Mouse (Mus musculus) ES-Bruce4 (cell line): ENCODE results near the gene Agtrap.

Experiments
- CTCF ChIP-seq: IDR thresholded peaks from one replicate; pipeline ENCODE4 v1.8.1; 2011; ENCODE audit warnings: low read depth, low read length
- POLR2A ChIP-seq: IDR thresholded peaks from one replicate; pipeline ENCODE4 v1.8.1; 2011; ENCODE audit warnings: low read length; ENCODE audit not compliant: insufficient read depth

- no peak for TF ChIP-seq CTCF
- no peak for TF ChIP-seq POLR2A
Observed at GRCm38 (mm10) chr4:148041611-148042191, 46.1 kb downstream of the Agtrap start.
